Mouse (Mus musculus) MEL (cell line): Measurements from ENCODE around the gene Tmem107.

Experiments used
- GABPA ChIP-seq: IDR thresholded peaks from 2 replicates; pipeline ENCODE4 v1.6.1; 2012; ENCODE audit warnings: low read depth, mild to moderate bottlenecking, inconsistent platforms, low read length, improper control_type of control experiment, moderate library complexity
- GATA1 ChIP-seq: IDR thresholded peaks from 2 replicates; pipeline ENCODE4 v1.6.1; 2011; ENCODE audit warnings: low read depth, low read length, improper control_type of control experiment
- POLR2AphosphoS2 ChIP-seq: IDR thresholded peaks from 2 replicates; pipeline ENCODE4 v1.6.1; 2011; ENCODE audit warnings: low read length, improper control_type of control experiment

GRCm38 (mm10) chr11:69066163-69066861 lies 4.3 kb upstream of the Tmem107 start:
- TF ChIP-seq GABPA = no peak
- TF ChIP-seq POLR2AphosphoS2 = no peak
- TF ChIP-seq GATA1 = peak; percentile 83
